Mouse (Mus musculus) limb, embryonic 15.5 days (tissue): Measurements from ENCODE around the gene Kcnip3. TPM values are rescaled to one million over a fixed set of nuclear protein-coding genes. Genes with fewer than 3 reads are reported as not detected.
A peak's percentile ranks its signal among the peaks of the same experiment; 100 is the strongest.

Source experiments
- ATAC-seq: fragments of 200-750 bp; cut with Nextera tagmentation; 2 replicates; pipeline ENCODE4 v1.8.0; 2017; ENCODE audit warnings: low read depth, moderate TSS enrichment; ENCODE audit not compliant: insufficient number of reproducible peaks, low FRiP score, low TSS enrichment
- H3K27ac ChIP-seq: fragments of 300-500 bp; sonication (generic); 2 replicates; pipeline ENCODE4 v1.5.1; 2015; ENCODE audit warnings: moderate library complexity, mild to moderate bottlenecking, inconsistent platforms
- H3K27me3 ChIP-seq: fragments of 300-500 bp; sonication (generic); 2 replicates; pipeline ENCODE4 v1.6.1; 2015; ENCODE audit warnings: inconsistent platforms
- H3K36me3 ChIP-seq: fragments of 300-500 bp; sonication (generic); 2 replicates; pipeline ENCODE4 v1.6.1; 2015; ENCODE audit warnings: inconsistent platforms
- H3K4me1 ChIP-seq: fragments of 300-500 bp; sonication (generic); 2 replicates; pipeline ENCODE4 v1.6.1; 2015; ENCODE audit warnings: inconsistent platforms
- H3K4me2 ChIP-seq: fragments of 300-500 bp; sonication (generic); 2 replicates; pipeline ENCODE4 v1.6.1; 2015; ENCODE audit warnings: mild to moderate bottlenecking, inconsistent platforms
- H3K4me3 ChIP-seq: fragments of 300-500 bp; sonication (generic); 2 replicates; pipeline ENCODE4 v1.5.1; 2015; ENCODE audit warnings: mild to moderate bottlenecking, inconsistent platforms
- H3K9ac ChIP-seq: fragments of 300-500 bp; sonication (generic); 2 replicates; pipeline ENCODE4 v1.6.1; 2015; ENCODE audit warnings: inconsistent platforms
- H3K9me3 ChIP-seq: fragments of 300-500 bp; sonication (generic); 2 replicates; pipeline ENCODE4 v1.6.1; 2016; ENCODE audit warnings: inconsistent platforms
- WGBS: fragments of 180-500 bp; shearing (Covaris S2); methylation state at CpG from one replicate; pipeline ENCODE4 v1.1.7; 2015; 5-methylcytosine and 5-hydroxymethylcytosine counted together
- polyA plus RNA-seq: library from polyadenylated mRNA; unstranded; fragments of >200 nt; fragmentation: Nextera tagmentation; extraction: Ambion mirVana; gene quantifications from 2 replicates; pipeline ENCODE4 v1.2.1, GENCODE M21; 2015

The Kcnip3 gene
- 1.1 and 1.9 TPM in 2 replicates for polyA plus RNA-seq

GRCm38 (mm10) chr2:127522006-127522441 is at the start of gene Kcnip3:
Gene Kcnip3 (minus strand): TSS chr2:127522094.
- Histone ChIP-seq H3K4me1 (peaks cover 22% of the 10 kb centered on the region), H3K27me3 (no peaks in the 10 kb centered on the region), H3K9ac (no peak within 1 kb of the TSS), H3K27ac (0 out of 2 replicates have a peak within 1 kb of the TSS, but pooled peaks have one; percentile 27), H3K4me2 (peak within 1 kb of the TSS; percentile 46), H3K36me3 (no peaks in the 10 kb centered on the region), H3K4me3 (peak within 1 kb of the TSS; percentile 23), H3K9me3 (no peaks in the 10 kb centered on the region)
- no peak for ATAC-seq
- WGBS: 7% methylated on average over 10 of the region's 10 CpGs

GRCm38 (mm10) chr2:127559070-127559966 is 37.4 kb upstream of the Kcnip3 start:
- Histone ChIP-seq H3K9ac (no peak overlapping the region), H3K27me3 (peaks cover 6% of the 10 kb centered on the region; the same call in 1 of the 2 replicates), H3K27ac (no peak overlapping the region), H3K4me3 (0 out of 2 replicates have a peak overlapping the region, but pooled peaks have one; percentile 15), H3K4me2 (peak overlapping the region; percentile 28; the same call in 1 of the 2 replicates), H3K36me3 (no peaks in the 10 kb centered on the region), H3K9me3 (no peaks in the 10 kb centered on the region), H3K4me1 (no peaks in the 10 kb centered on the region)
- ATAC-seq: peak; percentile 88
- WGBS: 21% methylated on average over 18 of the region's 18 CpGs

GRCm38 (mm10) chr2:127551078-127551477 is 29.2 kb upstream of the Kcnip3 start:
- no peak overlapping the region for H3K27ac ChIP-seq
- no peaks in the 10 kb centered on the region for H3K36me3 ChIP-seq
- no peaks in the 10 kb centered on the region for H3K27me3 ChIP-seq
- no peak overlapping the region for H3K4me3 ChIP-seq
- no peak overlapping the region for H3K9ac ChIP-seq
- no peak overlapping the region for H3K4me2 ChIP-seq
- 50% methylated on average over 5 of the region's 5 CpGs for WGBS
- no peaks in the 10 kb centered on the region for H3K9me3 ChIP-seq
- no peak for ATAC-seq
- H3K4me1 ChIP-seq: no peaks in the 10 kb centered on the region

- no peaks in the 10 kb centered on the region for H3K27me3 ChIP-seq
- no peak overlapping the region for H3K9ac ChIP-seq
- no peak overlapping the region for H3K4me2 ChIP-seq
- H3K27ac ChIP-seq: no peak overlapping the region
- 66% methylated on average over 1 of the region's 1 CpGs for WGBS
- no peaks in the 10 kb centered on the region for H3K9me3 ChIP-seq
- no peaks in the 10 kb centered on the region for H3K36me3 ChIP-seq
- no peak for ATAC-seq
- H3K4me3 ChIP-seq: no peak overlapping the region
- H3K4me1 ChIP-seq: no peaks in the 10 kb centered on the region
These were observed 28.6 kb upstream of the Kcnip3 start for GRCm38 (mm10) chr2:127550446-127550845.

GRCm38 (mm10) chr2:127549711-127550110 is 27.8 kb upstream of the Kcnip3 start:
- H3K4me3 ChIP-seq: no peak overlapping the region
- no peak for ATAC-seq

GRCm38 (mm10) chr2:127548342-127549074 is 26.6 kb upstream of the Kcnip3 start:
- no peak for ATAC-seq

More at GRCm38 (mm10) chr2:127549711-127550110, 27.8 kb upstream of the Kcnip3 start:
- H3K4me2 ChIP-seq: no peak overlapping the region
- no peak overlapping the region for H3K9ac ChIP-seq
- no peaks in the 10 kb centered on the region; the same call in 1 of the 2 replicates for H3K27me3 ChIP-seq
- H3K27ac ChIP-seq: no peak overlapping the region
- no peaks in the 10 kb centered on the region for H3K36me3 ChIP-seq
- no peaks in the 10 kb centered on the region for H3K4me1 ChIP-seq
- no peaks in the 10 kb centered on the region for H3K9me3 ChIP-seq

GRCm38 (mm10) chr2:127541697-127542096 is 19.8 kb upstream of the Kcnip3 start:
- WGBS: 80% methylated on average over 2 of the region's 2 CpGs
- Histone ChIP-seq H3K4me1 (peaks cover 7% of the 10 kb centered on the region; the same call in 1 of the 2 replicates), H3K9ac (no peak overlapping the region), H3K9me3 (no peaks in the 10 kb centered on the region), H3K4me3 (no peak overlapping the region), H3K27ac (no peak overlapping the region), H3K36me3 (no peaks in the 10 kb centered on the region), H3K4me2 (no peak overlapping the region), H3K27me3 (peaks cover 61% of the 10 kb centered on the region)
- no peak for ATAC-seq

More at GRCm38 (mm10) chr2:127548342-127549074, 26.6 kb upstream of the Kcnip3 start:
- Histone ChIP-seq H3K36me3 (no peaks in the 10 kb centered on the region), H3K4me2 (no peak overlapping the region), H3K9ac (no peak overlapping the region), H3K4me1 (no peaks in the 10 kb centered on the region), H3K4me3 (no peak overlapping the region), H3K27ac (no peak overlapping the region), H3K9me3 (no peaks in the 10 kb centered on the region), H3K27me3 (no peaks in the 10 kb centered on the region; the same call in 1 of the 2 replicates)
- WGBS: 71% methylated on average over 5 of the region's 5 CpGs

GRCm38 (mm10) chr2:127541185-127541584 is 19.3 kb upstream of the Kcnip3 start, which contains the start of gene Prom2:
Gene Prom2 (minus strand): TSS chr2:127541467.
- 4% methylated on average over 29 of the region's 29 CpGs for WGBS
- H3K27me3 ChIP-seq: peaks cover 61% of the 10 kb centered on the region
- peaks cover 7% of the 10 kb centered on the region; the same call in 1 of the 2 replicates for H3K4me1 ChIP-seq
- ATAC-seq: no peak
- peak within 1 kb of the TSS; percentile 26 for H3K4me2 ChIP-seq
- H3K4me3 ChIP-seq: peak within 1 kb of the TSS; percentile 25
- no peak within 1 kb of the TSS for H3K27ac ChIP-seq
- H3K9me3 ChIP-seq: no peaks in the 10 kb centered on the region
- H3K36me3 ChIP-seq: no peaks in the 10 kb centered on the region
- H3K9ac ChIP-seq: no peak within 1 kb of the TSS

GRCm38 (mm10) chr2:127539494-127539893 is 17.6 kb upstream of the Kcnip3 start:
- Histone ChIP-seq H3K4me1 (peaks cover 7% of the 10 kb centered on the region; the same call in 1 of the 2 replicates), H3K36me3 (no peaks in the 10 kb centered on the region), H3K4me2 (no peak overlapping the region), H3K4me3 (no peak overlapping the region), H3K27me3 (peaks cover 61% of the 10 kb centered on the region), H3K9me3 (no peaks in the 10 kb centered on the region), H3K27ac (no peak overlapping the region), H3K9ac (no peak overlapping the region)
- 28% methylated on average over 4 of the region's 4 CpGs for WGBS
- no peak for ATAC-seq

GRCm38 (mm10) chr2:127537548-127537947 is 15.7 kb upstream of the Kcnip3 start:
- Histone ChIP-seq H3K27ac (no peak overlapping the region), H3K9ac (no peak overlapping the region), H3K36me3 (no peaks in the 10 kb centered on the region), H3K27me3 (peaks cover 52% of the 10 kb centered on the region), H3K4me3 (no peak overlapping the region), H3K4me2 (no peak overlapping the region), H3K4me1 (peaks cover 7% of the 10 kb centered on the region; the same call in 1 of the 2 replicates), H3K9me3 (no peaks in the 10 kb centered on the region)
- ATAC-seq: no peak
- 67% methylated on average over 3 of the region's 3 CpGs for WGBS

GRCm38 (mm10) chr2:127535363-127535762 is 13.5 kb upstream of the Kcnip3 start:
- Histone ChIP-seq H3K9ac (no peak overlapping the region), H3K4me1 (no peaks in the 10 kb centered on the region), H3K36me3 (no peaks in the 10 kb centered on the region), H3K4me2 (no peak overlapping the region), H3K9me3 (no peaks in the 10 kb centered on the region), H3K27ac (no peak overlapping the region), H3K27me3 (peaks cover 30% of the 10 kb centered on the region), H3K4me3 (no peak overlapping the region)
- no peak for ATAC-seq
- WGBS: 73% methylated on average over 9 of the region's 9 CpGs
